Mouse (Mus musculus): ENCODE measurements at regions not wholly inside any gene's neighbourhood (a gene's known extent, or its start where the extent isn't known, plus 50 kb on each side); places are given as distances from the start of the nearest gene placed in this dataset.

- DNase-seq: no peak
These were observed 927.6 kb downstream of the Rab28 start for GRCm38 (mm10) chr5:40780363-40780762.

- DNase-seq: no peak
These were observed 928.1 kb downstream of the Rab28 start for GRCm38 (mm10) chr5:40779902-40780301.

- no peak for DNase-seq
These were observed 932.1 kb downstream of the Rab28 start for GRCm38 (mm10) chr5:40775856-40776255.

GRCm38 (mm10) chr5:40760224-40760623, 947.7 kb downstream of the Rab28 start:
- DNase-seq: no peak

- peak; percentile 7 for DNase-seq
These were observed 957.9 kb downstream of the Rab28 start for GRCm38 (mm10) chr5:40750044-40750443.

- no peak for DNase-seq
These were observed 972.3 kb downstream of the Rab28 start for GRCm38 (mm10) chr5:40735660-40736059.

GRCm38 (mm10) chr5:40733844-40734566, 974.0 kb downstream of the Rab28 start:
- DNase-seq: peak; percentile 17

- DNase-seq: no peak
These were observed 959.3 kb upstream of the Hs3st1 start for GRCm38 (mm10) chr5:40714497-40715128.

- no peak for DNase-seq
These were observed 946.4 kb upstream of the Hs3st1 start for GRCm38 (mm10) chr5:40701651-40702050.

GRCm38 (mm10) chr5:40697517-40698298, 942.4 kb upstream of the Hs3st1 start:
- DNase-seq: no peak

All from heart, postnatal 4 days (tissue).